Mouse (Mus musculus) liver, postnatal 0 days (tissue): Measurements from ENCODE around the gene Palld. TPM values are rescaled to one million over a fixed set of nuclear protein-coding genes. Genes with fewer than 3 reads are reported as not detected.

Experiments used
- ATAC-seq: fragments of 200-750 bp; cut with Nextera tagmentation; 2 replicates; pipeline ENCODE4 v1.8.0; 2017; ENCODE audit warnings: mild to moderate bottlenecking, moderate library complexity
- DNase-seq: peaks from one replicate; pipeline ENCODE4 v3.0.0-alpha.2; 2016
- H3K27ac ChIP-seq: fragments of 300-500 bp; sonication (generic); 2 replicates; pipeline ENCODE4 v1.5.1; 2014; ENCODE audit warnings: antibody characterized with exemption, moderate library complexity, mild to moderate bottlenecking, low read depth
- H3K27me3 ChIP-seq: fragments of 300-500 bp; sonication (generic); 2 replicates; pipeline ENCODE4 v1.6.1; 2014; ENCODE audit warnings: low read length, control low read depth, mixed read lengths; ENCODE audit not compliant: insufficient read depth
- H3K36me3 ChIP-seq: fragments of 300-500 bp; sonication (generic); replicated peaks from 2 replicates; pipeline ENCODE4 v1.6.1; 2014; ENCODE audit warnings: mild to moderate bottlenecking, control low read depth, low read length, moderate library complexity, mixed read lengths; ENCODE audit not compliant: insufficient read depth
- H3K4me1 ChIP-seq: fragments of 300-500 bp; sonication (generic); 2 replicates; pipeline ENCODE4 v1.6.1; 2014; ENCODE audit warnings: antibody characterized with exemption, mild to moderate bottlenecking, control low read depth; ENCODE audit not compliant: insufficient read depth
- H3K4me2 ChIP-seq: fragments of 300-500 bp; sonication (generic); 2 replicates; pipeline ENCODE4 v1.6.1; 2014; ENCODE audit warnings: low read depth, mild to moderate bottlenecking, low read length, moderate library complexity, mixed read lengths
- H3K4me3 ChIP-seq: fragments of 300-500 bp; sonication (generic); 2 replicates; pipeline ENCODE4 v1.5.1; 2014; ENCODE audit warnings: low read depth, low read length
- H3K9ac ChIP-seq: fragments of 300-500 bp; sonication (generic); replicated peaks from 2 replicates; pipeline ENCODE4 v1.6.1; 2014; ENCODE audit warnings: mild to moderate bottlenecking, moderate library complexity
- H3K9me3 ChIP-seq: fragments of 300-500 bp; sonication (generic); 2 replicates; pipeline ENCODE4 v1.6.1; 2016; ENCODE audit warnings: mild to moderate bottlenecking, control low read depth, low read length, mixed read lengths
- CTCF ChIP-seq: sonication (generic); IDR thresholded peaks from 2 replicates; pipeline ENCODE4 v1.5.1; 2016; ENCODE audit warnings: antibody characterized with exemption, low read depth
- EP300 ChIP-seq: IDR thresholded peaks from 2 replicates; pipeline ENCODE4 v1.6.1; 2016; ENCODE audit warnings: antibody characterized with exemption, low read depth, mild to moderate bottlenecking
- WGBS: fragments of 180-500 bp; shearing (Covaris S2); extraction: QIAGEN DNeasy Blood & Tissue Kit; methylation state at CpG from one replicate; pipeline ENCODE4 v1.1.7; 2014; ENCODE audit not compliant: insufficient replicate concordance; 5-methylcytosine and 5-hydroxymethylcytosine counted together
- polyA plus RNA-seq: library from polyadenylated mRNA; unstranded; fragments of >200 nt; fragmentation: Nextera tagmentation; extraction: Ambion mirVana; gene quantifications from 2 replicates; pipeline ENCODE4 v1.2.1, GENCODE M21; 2015

Palld gene
- polyA plus RNA-seq, 1 experiment from 2014 or later = 11.7 TPM

GRCm38 (mm10) chr8:61578754-61579153 is 323.7 kb downstream of the Palld start:
- H3K36me3 ChIP-seq = 0 out of 2 replicates have a peak, but pooled peaks cover 3% of the 10 kb centered on the region
- ATAC-seq (no peak), DNase-seq (no peak)

GRCm38 (mm10) chr8:61575096-61575653 is 327.3 kb downstream of the Palld start:
- DNase-seq = no peak
- Histone ChIP-seq H3K4me1 (peaks cover 33% of the 10 kb centered on the region), H3K27me3 (no peaks in the 10 kb centered on the region), H3K27ac (no peak overlapping the region), H3K9ac (no peak overlapping the region), H3K36me3 (no peaks in the 10 kb centered on the region), H3K4me2 (no peak overlapping the region), H3K4me3 (no peak overlapping the region), H3K9me3 (no peaks in the 10 kb centered on the region)
- ATAC-seq = no peak
- WGBS = 46% methylated on average over 4 of the region's 4 CpGs
- no peak for TF ChIP-seq CTCF
- no peak for TF ChIP-seq EP300

More at GRCm38 (mm10) chr8:61578754-61579153, 323.7 kb downstream of the Palld start:
- WGBS = 62% methylated on average over 6 of the region's 6 CpGs
- TF ChIP-seq CTCF (no peak), EP300 (no peak)
- no peak overlapping the region for H3K9ac ChIP-seq
- no peak overlapping the region for H3K4me2 ChIP-seq
- no peak overlapping the region for H3K27ac ChIP-seq
- H3K9me3 ChIP-seq = no peaks in the 10 kb centered on the region
- H3K27me3 ChIP-seq = no peaks in the 10 kb centered on the region
- peaks cover 19% of the 10 kb centered on the region for H3K4me1 ChIP-seq
- no peak overlapping the region for H3K4me3 ChIP-seq

- Histone ChIP-seq H3K9ac (no peak overlapping the region), H3K9me3 (no peaks in the 10 kb centered on the region), H3K36me3 (no peaks in the 10 kb centered on the region), H3K4me2 (no peak overlapping the region), H3K4me3 (no peak overlapping the region), H3K27me3 (no peaks in the 10 kb centered on the region), H3K27ac (peak overlapping the region; percentile 16; the same call in 1 of the 2 replicates), H3K4me1 (peaks cover 33% of the 10 kb centered on the region)
- TF ChIP-seq EP300 (no peak), CTCF (no peak)
- no peak for DNase-seq
- no peak for ATAC-seq
- WGBS = 67% methylated on average over 7 of the region's 7 CpGs
Observed at GRCm38 (mm10) chr8:61574526-61574925, 328.0 kb downstream of the Palld start.

GRCm38 (mm10) chr8:61573179-61573937 is 329.1 kb downstream of the Palld start:
- TF ChIP-seq EP300 = no peak
- TF ChIP-seq CTCF = no peak
- Histone ChIP-seq H3K4me2 (no peak overlapping the region), H3K4me1 (peaks cover 35% of the 10 kb centered on the region), H3K9ac (no peak overlapping the region), H3K9me3 (no peaks in the 10 kb centered on the region), H3K4me3 (no peak overlapping the region), H3K27ac (peak overlapping the region; percentile 34; the same call in 1 of the 2 replicates), H3K27me3 (no peaks in the 10 kb centered on the region), H3K36me3 (no peaks in the 10 kb centered on the region)
- DNase-seq (no peak), ATAC-seq (peak; percentile 53)
- WGBS = 59% methylated on average over 8 of the region's 8 CpGs

- H3K9me3 ChIP-seq = no peaks in the 10 kb centered on the region
- ATAC-seq = no peak
- H3K36me3 ChIP-seq = no peaks in the 10 kb centered on the region
- H3K9ac ChIP-seq = no peak overlapping the region
- no peaks in the 10 kb centered on the region for H3K27me3 ChIP-seq
- H3K4me3 ChIP-seq = no peak overlapping the region
- H3K4me1 ChIP-seq = peaks cover 37% of the 10 kb centered on the region
- H3K27ac ChIP-seq = peak overlapping the region; percentile 4; the same call in 1 of the 2 replicates
- no peak for TF ChIP-seq CTCF
- 61% methylated on average over 6 of the region's 6 CpGs for WGBS
- peak overlapping the region; percentile 2; the same call in 1 of the 2 replicates for H3K4me2 ChIP-seq
- no peak for DNase-seq
Observed at GRCm38 (mm10) chr8:61572697-61573096, 329.8 kb downstream of the Palld start.

GRCm38 (mm10) chr8:61570637-61571036 is 331.9 kb downstream of the Palld start:
- Histone ChIP-seq H3K27me3 (no peaks in the 10 kb centered on the region), H3K4me3 (no peak overlapping the region), H3K4me2 (no peak overlapping the region), H3K4me1 (peaks cover 34% of the 10 kb centered on the region), H3K9ac (no peak overlapping the region), H3K9me3 (no peaks in the 10 kb centered on the region), H3K36me3 (no peaks in the 10 kb centered on the region), H3K27ac (no peak overlapping the region)
- no peak for TF ChIP-seq EP300
- TF ChIP-seq CTCF = no peak
- DNase-seq (no peak), ATAC-seq (no peak)
- 67% methylated on average over 2 of the region's 2 CpGs for WGBS
